Mouse (Mus musculus) c-Kit-positive CD71-positive TER-119-positive erythroid progenitor cells, embryonic 14.5 days (primary cell): ENCODE results near the gene Dnal4.
A peak's percentile ranks its signal among the peaks of the same experiment; 100 is the strongest.
"Not testable (repeated sequence)": the region's sequence is repeated elsewhere in the genome, so short reads cannot be mapped to it uniquely, and the experiment has no call there.

Experiments used
- DNase-seq: peaks from one replicate; pipeline ENCODE4 v3.0.0-alpha.2; 2013; ENCODE audit warnings: low spot score

Gene Dnal4

DNA sequence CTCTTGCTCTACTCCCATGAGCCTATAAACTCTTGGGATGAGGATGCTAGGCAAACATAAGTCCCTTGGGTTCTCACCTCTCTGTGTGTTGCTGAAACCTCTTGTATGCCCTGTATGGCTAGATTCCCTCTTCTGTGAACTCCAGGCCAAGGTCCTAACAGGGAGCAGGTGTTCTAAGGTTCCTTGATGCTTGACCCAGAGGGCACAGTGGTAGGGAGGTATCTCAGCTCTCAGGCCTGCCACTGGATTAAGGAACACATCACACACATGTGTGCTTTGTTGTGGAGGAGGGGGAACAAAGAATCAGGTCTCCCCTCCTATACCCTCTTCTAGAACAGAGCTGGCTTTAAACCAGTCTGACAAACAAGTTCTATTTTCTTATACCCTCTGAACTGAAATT is at the start of gene Dnal4:
Gene Dnal4 (minus strand): TSS at position 101 of the 400 bp plus-strand sequence.
- no peak for DNase-seq

DNA sequence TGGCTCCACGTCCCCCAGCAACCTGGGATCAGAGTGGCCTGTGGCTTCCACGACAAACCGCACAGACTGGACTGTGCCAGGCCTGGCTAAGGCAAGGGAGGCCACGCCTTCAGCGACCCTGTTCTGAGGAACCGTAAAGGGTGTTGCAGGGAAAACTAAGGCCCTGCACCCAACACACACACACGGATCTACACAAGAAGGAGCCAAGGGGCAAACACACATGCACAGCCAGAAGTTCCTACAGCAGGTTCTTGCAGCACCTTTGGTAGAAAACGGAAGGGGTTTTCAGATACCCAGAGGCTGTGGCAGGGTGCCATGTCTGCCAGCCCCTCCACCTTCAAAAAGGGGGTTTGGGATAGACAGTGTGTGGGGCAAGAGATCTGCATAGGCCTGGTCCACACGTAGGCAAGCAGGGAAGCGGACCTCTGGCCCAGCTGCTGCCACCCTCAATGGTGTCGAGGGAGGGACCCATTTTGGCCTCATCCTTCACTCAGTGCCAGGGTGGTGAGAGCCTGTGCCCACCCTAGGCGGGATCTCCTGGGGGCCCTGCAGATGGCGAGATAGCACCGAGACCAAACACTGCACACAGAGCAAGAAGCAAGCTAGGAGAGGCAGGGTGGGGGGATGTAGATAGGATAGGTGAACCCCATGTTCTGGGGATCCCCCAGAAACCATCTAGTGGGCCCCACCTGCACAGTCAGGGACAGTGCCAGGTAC is 49.6 kb upstream of the Dnal4 start:
- DNase-seq, result no peak

DNA sequence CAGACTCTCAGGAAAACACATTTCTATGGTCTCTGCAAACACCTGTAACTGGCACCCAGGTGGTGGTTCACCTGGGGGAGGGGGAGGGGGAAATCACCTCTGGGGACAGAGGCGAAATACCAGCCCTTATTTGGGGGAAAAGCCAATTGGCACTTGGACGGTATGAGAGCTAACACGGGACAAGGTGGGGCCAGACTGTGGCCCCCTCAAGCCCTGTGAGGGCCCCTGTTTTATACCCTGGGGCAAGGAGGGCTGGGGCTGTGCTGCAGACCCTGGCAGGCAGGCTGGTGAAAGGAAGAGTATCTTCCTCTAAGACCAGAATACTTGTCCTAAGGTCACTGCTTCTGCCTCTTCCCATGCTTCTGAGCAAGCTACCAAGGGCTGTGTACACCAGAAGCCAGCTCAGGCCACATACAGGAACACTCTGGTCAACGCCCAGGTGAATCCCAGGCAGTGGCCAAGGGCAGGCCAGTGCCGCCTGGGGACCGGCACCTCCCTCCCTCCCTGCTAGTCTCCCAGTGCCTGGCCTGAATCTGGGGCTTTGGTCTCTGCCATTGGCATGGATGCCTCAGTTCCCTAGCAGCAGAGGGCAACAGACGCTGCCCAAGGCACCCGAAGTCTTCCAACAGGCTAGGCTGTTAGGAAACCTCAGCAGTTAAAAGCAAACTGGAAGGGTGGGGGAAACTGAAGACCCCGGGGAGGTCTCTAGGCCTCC is 48.7 kb upstream of the Dnal4 start:
- DNase-seq, result no peak

DNA sequence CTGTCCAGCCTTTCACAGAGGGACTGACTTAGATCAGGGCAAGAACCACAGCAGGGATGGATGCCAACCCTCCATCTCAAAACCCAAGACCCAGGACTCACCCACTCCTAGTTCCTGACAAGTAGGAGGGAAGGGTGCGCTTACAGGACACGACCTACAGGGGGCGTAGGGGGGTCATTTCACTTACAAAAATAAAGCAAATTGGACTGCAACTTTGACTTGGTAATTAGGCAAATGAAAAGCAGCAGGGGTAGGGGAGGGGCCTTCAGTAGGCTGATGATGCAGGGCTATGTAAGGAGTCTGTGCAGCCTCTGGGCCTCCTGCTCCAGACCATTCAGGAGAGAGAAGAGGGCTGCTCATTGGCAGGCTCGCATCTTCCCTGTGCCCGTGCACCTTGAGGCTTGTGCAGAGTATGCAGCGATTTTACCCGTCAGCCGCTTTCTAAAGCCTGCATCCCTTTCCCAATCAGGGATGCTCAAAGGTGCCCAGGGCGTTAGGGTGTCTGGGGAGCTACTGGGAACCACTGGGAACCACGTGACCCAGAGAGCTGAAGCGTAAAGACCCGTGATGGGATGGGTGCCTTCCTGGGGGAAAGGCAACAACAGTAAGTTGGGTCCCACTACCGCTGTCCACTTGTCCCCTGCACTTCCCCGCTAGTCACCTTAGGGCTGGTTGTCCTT is 47.6 kb upstream of the Dnal4 start:
- peak; percentile 29 for DNase-seq

DNA sequence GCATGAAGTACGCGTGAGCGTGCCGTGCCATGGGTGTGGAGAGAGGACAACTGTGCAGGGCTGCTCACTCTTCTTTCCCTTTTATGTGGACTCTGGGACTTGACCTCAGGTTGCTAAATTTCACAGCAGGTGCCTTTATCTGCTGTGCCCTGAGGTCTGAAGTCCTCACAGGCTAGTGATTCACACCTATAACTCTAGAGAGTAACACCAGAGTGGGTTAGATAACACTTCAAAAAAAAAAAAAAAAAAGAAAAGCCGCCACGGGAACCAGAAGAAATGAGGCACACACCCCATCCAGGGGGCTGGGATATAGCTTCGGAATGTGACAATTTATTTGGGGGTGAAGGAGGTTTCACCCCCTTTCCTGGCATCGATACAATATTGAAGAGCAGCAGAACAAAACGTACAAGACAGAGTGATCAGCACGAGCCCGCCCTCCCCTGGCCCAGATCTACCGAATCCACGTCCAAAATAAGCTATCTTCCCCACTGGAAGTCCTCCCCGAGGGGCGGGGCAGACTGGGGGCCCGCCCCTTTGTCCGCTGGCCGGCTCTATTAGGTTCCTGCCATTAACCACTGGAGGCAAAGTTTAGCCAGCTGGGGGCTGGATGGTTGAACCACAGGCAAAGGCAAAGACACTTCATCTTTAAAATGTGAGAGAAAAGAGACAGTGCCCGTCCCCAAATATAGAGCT is 46.1 kb upstream of the Dnal4 start:
- DNase-seq, result no peak

DNA sequence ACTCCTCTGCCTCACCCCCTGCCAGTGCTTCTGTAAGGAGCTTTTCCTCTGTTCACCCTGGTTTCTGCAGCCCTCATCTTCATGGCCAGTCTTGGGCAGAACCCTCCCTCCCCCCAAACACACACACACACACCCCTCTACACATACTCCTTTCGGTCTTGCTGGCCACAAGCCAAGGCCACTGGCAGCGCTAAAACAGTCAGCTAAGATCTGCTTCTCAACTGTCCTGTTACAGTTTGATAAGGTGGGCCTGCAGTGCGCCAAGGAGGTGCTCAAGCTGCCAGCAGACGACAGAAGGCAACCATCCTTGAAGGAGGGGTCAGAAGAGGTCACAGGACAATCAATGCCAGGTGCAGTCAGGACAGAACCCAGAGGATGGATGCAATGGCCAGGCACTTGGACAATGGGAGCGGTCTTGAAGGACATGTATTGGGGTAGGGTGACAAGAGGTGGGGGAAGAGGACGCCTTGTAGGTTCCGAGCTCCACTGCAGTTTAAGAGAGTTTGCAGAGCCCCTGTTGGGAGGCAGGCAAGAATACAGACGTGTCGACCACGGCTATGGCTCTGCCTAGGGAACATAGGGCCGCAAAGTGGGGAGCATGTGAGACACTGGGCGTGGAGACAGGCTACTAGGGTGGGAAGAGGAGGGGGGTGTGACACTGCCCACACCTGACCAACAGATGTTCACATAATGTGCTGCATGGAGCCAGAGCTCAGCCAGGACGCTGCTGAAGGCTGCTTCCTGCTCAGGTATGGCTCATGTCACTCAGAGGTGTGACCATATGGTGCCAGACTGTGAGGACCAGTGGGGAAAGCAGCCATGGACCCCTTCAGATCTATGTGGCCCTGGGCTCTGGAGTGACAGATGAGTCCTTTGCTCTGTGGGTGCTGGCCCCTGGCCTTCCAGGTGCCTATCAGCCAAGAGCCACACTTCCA is 44.9 kb upstream of the Dnal4 start:
- DNase-seq, result no peak

DNA sequence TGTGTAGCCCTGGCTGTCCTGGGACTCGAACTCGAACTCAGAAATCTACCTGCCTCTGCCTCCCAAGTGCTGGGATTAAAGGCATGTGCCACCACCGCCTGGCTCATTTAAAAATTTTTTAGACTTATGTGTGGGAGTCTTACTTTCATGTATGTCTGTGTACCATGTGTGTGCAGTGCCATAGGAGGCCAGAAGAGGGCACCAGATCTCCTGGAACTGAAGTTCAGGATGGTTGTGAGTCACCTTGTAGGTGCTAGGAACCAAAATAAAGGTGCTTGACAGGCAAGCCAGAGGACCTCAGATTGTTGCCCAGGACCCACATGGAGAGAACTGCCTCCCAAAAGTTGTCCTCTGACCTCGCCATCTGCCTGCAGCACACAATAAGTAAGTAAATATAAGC is 40.7 kb upstream of the Dnal4 start:
- DNase-seq, result no peak

DNA sequence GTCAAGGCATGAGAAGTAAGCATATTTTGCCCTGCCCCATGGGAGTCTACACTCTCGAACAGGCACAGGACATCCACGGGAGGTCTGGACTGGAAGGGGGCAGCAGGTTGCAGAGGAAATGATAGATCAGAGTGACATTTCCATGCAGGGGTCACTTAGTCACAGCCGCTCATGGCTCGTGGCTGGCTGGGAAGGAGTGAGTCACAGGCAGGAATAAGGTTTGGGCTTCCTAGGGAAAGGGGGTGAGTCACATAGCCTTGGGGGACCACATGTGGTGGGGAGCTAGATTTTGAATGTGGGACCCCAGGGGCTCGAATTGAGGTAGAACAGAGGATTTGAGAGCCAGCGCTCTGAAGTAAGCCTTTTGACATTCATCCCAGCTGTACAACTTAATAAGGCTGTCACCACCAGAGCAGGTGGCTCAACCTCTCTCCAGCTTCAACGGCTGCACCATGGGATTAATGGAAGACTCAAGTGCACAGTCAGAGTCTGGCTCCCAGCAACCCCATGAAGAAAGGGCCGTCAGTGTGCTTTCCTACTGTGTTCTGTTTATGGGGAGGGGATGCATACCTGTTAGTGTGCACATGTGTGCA is 36.1 kb upstream of the Dnal4 start:
- DNase-seq, result no peak

DNA sequence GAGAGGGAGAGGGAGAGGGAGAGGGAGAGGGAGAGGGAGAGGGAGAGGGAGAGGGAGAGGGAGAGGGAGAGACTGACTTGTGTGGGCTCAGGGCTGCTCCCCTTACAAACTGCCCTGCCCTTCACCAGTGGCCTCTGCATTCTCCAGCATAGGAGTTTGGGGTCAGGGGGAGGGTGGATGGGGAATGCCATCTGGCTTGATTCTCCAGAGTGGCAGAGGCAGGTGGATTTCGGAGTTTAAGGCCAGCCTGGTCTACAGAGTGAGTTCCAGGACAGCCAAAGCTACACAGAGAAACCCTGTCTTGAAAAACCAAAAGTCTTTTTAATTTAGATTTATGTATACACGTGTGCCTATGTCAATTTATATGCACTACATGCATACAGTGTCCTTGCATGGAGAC is 35.2 kb upstream of the Dnal4 start:
- DNase-seq, result not testable (repeated sequence)

DNA sequence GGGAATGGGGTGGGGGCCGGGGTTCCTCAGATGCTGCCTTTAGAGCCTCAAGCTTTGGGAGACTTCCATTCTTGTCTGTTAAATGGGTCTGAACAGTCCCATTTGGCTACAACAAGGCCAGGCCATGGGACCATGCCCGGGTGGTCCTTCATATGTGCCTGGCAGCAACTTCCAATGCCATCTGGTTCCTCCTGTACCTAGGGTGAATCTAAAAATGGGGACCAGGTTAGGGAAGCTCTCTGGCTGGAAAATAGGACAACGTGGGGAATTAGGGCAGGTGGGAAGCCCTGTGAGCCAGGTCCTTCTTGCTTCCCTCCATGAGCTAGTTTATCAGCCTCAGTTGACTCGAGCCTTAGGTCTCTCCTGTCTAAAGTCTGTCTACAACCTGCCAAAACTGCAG is 33.3 kb upstream of the Dnal4 start:
- DNase-seq, result no peak

DNA sequence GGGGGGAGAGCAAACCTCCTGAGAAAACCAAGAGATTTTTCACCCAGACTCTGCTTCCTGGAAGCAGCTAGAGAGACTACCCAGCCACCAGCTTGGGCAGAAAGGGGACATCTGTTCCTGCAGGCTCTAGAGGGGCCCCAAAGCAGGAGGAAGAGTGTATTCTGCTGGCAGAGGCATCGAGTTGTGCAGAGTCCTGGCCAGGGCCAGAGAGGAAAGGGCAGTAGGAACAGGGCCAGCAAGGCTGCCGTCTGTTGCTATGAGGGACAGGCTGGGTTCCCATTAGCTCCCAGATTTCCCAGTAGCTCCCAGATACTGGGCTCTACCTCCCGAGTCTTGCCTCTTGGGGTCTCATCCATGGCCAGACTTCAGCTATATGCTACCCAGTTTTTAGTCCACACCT is 32.4 kb upstream of the Dnal4 start:
- DNase-seq, result no peak

DNA sequence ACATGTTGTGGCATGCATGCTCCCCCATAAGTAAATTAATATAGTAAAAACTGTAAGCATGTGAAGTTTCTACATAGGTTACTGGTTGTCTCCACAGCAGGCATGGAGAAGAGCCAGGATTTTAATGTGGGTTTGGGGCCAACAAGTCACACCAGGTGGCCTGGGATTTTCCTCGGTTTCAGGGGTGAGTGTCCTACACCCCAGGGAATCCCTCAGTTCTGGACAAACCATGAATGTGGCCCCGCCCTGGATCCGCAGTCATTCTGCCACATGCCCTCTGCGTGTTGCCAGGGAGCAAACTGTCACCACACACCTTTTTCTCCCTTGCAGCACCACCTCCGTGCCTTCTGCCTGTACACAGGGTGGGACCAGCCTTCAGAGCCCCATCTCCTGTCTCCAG is 31.0 kb upstream of the Dnal4 start:
- no peak for DNase-seq

DNA sequence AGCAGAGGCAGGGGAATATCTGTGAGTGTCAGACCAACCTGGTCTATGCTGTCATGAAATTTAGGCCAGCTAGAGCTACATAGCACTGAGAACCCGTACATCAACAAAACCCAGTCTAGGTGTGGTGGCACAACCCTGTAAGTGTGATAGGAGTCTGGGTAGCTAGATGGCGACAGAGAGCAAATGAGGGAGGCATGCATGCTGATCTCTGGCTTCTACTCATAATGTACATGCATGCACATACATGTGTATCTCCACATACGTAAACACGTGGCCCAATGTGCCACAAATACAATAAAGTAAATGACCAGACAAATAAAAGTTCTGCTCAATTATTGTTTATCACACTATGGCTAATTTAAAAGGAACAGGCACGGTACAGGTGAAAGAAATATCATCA is 30.5 kb upstream of the Dnal4 start:
- DNase-seq, result peak; percentile 39

DNA sequence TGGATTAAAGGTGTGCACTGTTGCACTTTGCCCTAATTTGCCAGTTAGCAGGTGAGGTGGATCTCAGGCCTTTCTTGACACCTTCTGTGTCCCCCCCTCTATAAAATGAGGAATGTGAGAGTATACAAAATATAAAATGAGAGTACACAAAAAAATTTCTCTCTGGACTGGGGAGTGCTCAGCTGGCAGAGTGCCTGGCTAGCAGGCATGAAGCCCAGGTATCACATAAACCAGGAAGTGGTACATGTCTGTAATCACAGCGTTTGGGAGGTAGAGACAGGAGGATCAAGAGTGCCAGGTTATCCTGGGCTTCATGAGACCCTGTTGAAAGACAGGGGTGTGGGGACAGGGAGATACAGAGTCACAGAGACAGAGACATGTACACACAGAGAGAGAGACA is 29.4 kb upstream of the Dnal4 start:
- DNase-seq, result no peak

DNA sequence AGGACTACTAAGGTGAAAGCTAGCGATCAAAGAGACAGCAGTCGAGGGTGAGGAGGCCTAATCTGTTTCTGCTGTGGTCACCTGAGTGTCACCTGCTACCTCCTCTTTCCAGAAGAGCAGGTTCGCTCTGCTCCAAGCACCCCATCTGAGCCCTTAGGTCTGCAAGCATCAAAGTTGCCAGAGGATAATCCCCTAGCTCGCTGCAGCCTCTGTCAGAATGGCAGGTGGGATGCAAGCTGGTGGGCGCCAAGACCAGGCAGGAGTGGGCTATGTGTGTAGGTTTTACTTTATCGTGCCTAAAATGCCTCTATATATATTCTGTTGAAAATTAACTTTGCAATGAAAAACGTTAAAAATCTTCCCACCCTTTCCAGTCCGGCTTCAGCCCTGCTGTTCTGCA is 27.6 kb upstream of the Dnal4 start:
- no peak for DNase-seq

DNA sequence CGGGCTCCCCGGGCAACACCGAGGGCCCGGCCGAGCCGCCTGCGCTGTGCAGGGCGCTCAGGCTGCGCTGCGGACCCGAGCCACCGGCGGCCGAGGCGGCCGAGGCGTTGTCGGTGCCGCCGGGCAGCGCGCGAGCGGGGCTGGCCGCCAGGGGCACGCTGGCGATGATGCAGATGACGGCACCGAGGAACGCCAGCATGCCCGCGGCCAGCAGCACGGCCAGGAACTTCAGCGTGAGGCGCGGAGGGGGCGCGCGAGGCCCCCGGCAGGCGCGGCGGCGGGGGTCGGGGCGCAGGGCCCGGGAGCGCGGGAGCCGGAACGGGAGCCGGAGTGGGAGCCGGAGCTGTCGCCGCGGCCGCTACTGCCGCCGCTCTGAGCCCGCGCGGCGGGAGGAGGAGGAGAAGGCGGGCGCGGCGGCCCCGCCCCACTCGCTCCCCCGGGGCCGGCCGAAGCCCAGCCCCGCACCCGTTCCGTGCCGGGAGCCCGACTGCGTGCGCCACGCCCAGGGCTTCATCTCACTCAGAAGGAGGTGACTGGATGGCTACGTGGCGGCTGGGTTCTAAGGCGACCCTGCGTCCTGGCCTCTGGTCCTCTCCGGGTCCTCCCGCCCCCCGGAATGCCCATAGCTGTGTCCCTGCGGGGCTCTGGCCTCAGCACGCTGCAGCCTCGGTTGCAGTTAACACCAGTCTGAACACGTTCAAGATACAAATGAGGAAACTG is 26.9 kb upstream of the Dnal4 start, which contains the start of gene Nptxr:
Gene Nptxr (minus strand): TSS at position 415 of the 720 bp plus-strand sequence.
- DNase-seq, result no peak

DNA sequence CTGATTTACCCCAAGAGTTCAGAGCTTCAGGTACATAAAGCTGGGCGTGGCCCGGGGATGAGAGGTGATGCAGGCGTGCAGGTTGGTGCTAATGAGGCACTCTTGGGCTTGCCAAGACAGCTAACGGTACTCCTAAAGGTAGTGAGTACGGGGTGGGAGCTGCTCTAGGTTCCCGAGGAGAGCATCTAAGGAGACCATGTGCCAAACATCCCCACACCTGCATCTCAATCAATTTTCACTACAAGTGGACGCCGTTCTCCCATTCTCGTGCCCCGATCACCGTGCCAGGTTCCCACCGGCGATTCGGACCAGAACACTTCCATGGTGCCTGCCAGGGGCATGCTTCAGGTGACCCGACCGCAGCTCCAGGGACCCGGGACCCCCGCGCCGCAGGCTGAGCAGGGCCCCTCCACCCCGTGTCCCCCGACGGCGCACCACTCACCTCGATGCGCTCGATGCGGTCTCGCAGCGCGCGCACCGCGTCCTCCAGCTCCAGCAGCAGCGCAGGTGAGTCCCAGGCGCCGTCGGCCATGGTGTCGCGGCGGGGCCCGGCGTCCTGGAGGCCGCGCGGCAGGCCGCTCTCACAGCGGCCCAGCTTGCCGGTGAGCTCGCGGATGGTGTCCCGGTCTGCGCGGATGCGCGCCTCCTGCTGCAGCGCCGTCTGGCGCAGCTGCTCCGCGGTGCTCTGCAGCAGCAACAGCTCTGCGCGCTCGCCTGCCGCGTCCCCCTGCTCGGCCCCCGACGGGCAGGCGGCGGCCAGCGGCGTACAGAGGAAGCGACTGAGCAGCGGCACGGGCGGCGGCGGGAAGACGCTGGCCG is 26.1 kb upstream of the Dnal4 start:
- no peak for DNase-seq

DNA sequence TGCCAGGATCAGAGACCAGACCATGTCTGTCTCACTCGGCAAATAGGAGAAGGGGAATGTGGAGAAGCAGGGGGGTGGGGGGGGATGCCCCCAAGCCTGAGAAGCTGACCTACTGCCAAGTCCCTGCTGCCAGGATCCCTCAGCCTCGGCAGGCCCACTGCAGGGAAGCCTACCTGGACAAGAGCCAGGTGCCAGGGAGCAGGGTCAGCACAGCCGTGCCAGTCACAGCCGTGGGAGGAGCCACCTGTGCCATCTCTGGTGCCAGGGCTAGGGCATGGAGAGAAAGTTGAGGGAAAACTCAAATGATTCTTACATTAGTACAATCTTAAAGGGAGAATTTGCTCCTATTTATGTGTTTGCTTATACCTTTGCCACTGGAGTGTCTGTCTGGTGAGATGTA is 24.7 kb upstream of the Dnal4 start:
- no peak for DNase-seq

DNA sequence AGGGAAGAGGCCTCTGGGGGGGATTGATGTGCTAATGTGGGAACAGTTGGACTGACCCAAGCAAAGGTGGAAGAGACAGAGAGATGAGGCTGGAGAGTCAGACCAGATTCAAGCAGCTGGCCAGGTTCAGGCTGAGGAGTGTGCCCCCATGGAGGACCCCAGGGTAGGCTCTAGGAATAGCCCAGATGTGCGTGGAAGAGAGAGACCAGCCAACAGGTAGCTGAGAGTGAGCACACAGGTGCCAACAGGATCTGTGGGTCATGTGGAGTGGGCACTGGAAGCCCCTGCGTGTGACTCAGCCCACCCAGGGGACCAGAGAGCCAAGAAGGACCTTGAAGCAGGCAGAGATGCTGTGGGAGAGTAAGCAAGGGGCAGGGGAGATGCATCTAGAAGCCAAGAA is 24.0 kb upstream of the Dnal4 start:
- DNase-seq, result no peak

DNA sequence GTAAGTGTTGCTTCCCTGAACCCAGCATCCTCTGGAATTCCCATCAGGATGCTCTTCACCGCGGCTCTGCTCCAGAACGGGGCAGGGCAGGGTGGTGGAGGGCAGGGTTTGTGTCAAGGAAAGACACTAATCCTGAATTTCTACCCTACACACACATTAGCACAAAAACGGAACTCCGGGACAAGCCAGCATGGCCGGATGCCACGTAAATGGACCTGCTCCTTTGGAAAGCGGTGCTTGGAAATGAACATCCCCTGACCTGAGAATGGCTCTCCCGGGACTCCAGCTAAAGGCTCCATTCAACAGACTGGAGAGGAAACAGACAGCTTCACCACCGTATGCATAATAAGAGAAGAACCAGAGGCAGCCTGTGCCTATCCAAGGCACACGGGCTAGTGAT is 23.1 kb upstream of the Dnal4 start:
- DNase-seq, result no peak
